ENCODE assay signal across 12 mouse cellular contexts in the genomic region with DNA sequence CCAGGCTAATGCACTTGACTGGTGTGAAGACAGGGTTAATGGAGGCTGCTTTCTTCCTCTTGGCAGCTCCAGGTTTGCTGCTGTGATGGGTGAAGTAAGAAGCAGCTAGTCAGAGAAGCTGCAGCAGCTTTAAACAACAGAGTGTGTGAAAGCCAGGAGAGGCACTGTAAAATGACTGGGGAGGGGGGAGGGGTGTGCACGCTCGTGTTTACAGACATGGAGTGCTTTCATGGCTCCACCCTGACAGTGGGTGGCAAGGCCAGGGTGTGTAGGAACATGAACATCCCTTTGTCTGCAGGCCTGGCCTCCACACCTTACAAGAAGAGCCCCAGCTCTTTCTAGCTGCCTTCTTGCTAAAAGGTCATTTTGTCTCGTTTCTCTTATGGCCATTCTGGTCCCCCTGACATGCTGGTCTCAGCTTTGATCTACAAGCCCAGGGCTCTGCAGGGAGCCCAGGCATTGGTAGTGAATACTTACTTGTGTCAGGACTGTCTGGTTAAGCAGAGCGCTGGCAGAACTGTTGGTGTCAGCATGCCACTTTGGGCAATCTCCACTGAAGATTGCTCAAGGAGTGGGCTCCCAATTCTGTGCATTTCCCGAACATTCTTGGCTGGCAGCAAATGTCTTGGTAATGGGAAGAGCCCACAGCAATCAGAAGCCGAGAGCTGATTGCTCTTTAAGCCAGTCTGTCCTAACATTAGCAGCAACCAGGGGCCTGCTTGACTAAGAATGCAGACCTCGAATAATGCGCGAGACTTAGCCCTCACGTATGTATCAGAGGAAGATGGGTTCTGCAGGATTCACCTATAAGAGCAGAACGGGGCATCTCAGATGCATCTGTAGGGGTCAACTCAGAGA.
DNase-seq lines count a peak whose midpoint lies in the region; ATAC-seq and TF ChIP-seq lines count a peak whose summit lies in the region.
"Had no signal": no experiment of that assay in that cellular context is flagged by ENCODE, and none has a peak within 500 bp of the region (broad histone marks: within the 10 kb centered on the region; RNA-seq: fewer than 3 reads in every experiment).

No protein-coding gene starts in this region.

- ATAC-seq in frontal cortex, adult (ENCODE audit: low TSS enrichment): peak; percentile 35
- no peak for ATAC-seq in neural tube, embryonic 11.5 days (ENCODE audit: insufficient read depth, low FRiP score, low TSS enrichment)
- no peak for ATAC-seq in neural tube, embryonic 15.5 days (ENCODE audit: low FRiP score)
- ATAC-seq in hindbrain, embryonic 15.5 days (ENCODE audit: low FRiP score, low read depth): peak; percentile 44
- peak; percentile 50; the same call in 1 of the 2 replicates for ATAC-seq in midbrain, postnatal 0 days (ENCODE audit: low FRiP score)
- ATAC-seq: inflammation-experienced regulatory T-cells, adult 6 months had no signal

- no peak for DNase-seq in frontal cortex, adult 2 months (ENCODE audit: extremely low spot score in 1 of 2, low spot score in 1 of 2)
- DNase-seq in neural tube, embryonic 11.5 days (ENCODE audit: low spot score): peak; percentile 30
- peak; percentile 50 for DNase-seq in midbrain, postnatal 0 days (ENCODE audit: low spot score)
- no peak for DNase-seq in frontal cortex, postnatal 14 days (ENCODE audit: low spot score in 2 of 2)
- DNase-seq in kidney, adult 18-20 months: no peak
- DNase-seq: B cell, adult 2 months; heart, adult 2 months had no signal

- H3K9ac ChIP-seq in neural tube, embryonic 11.5 days (ENCODE audit: low read length): no peak overlapping the region
- no peak overlapping the region for H3K9ac ChIP-seq in neural tube, embryonic 15.5 days (replicated peaks)
- no peak overlapping the region for H3K9ac ChIP-seq in hindbrain, embryonic 15.5 days
- H3K9ac ChIP-seq in midbrain, postnatal 0 days (replicated peaks; ENCODE audit: low read length, poor library complexity, severe bottlenecking): no peak overlapping the region
- H3K9ac ChIP-seq: embryonic facial prominence, embryonic 12.5 days had no signal

- no peaks in the 10 kb centered on the region for H3K27me3 ChIP-seq in neural tube, embryonic 11.5 days (ENCODE audit: control insufficient read depth, insufficient read depth, low read length)
- no peaks in the 10 kb centered on the region for H3K27me3 ChIP-seq in neural tube, embryonic 15.5 days (replicated peaks)
- H3K27me3 ChIP-seq in hindbrain, embryonic 15.5 days: no peaks in the 10 kb centered on the region
- no peaks in the 10 kb centered on the region; the same call in 1 of the 2 replicates for H3K27me3 ChIP-seq in midbrain, postnatal 0 days (ENCODE audit: insufficient read depth, low read length)
- H3K27me3 ChIP-seq: embryonic facial prominence, embryonic 12.5 days had no signal

- TF ChIP-seq CTCF in midbrain, postnatal 0 days (IDR thresholded peaks at IDR 0.05): no peak

- no peak overlapping the region for H3K27ac ChIP-seq in neural tube, embryonic 11.5 days (ENCODE audit: low read depth, low read length)
- no peak overlapping the region; the same call in 1 of the 2 replicates for H3K27ac ChIP-seq in neural tube, embryonic 15.5 days (replicated peaks)
- H3K27ac ChIP-seq in hindbrain, embryonic 15.5 days (replicated peaks): peak overlapping the region; percentile 13; the same call in 1 of the 2 replicates
- H3K27ac ChIP-seq in midbrain, postnatal 0 days (ENCODE audit: low read depth, low read length): 0 out of 2 replicates have a peak overlapping the region, but pooled peaks have one; percentile 14
- H3K27ac ChIP-seq: embryonic facial prominence, embryonic 12.5 days; heart, adult 2 months had no signal

- 45% methylated on average over 11 of the region's 11 CpGs for WGBS in neural tube, embryonic 11.5 days
- 44% methylated on average over 11 of the region's 11 CpGs for WGBS in neural tube, embryonic 15.5 days
- 47% methylated on average over 11 of the region's 11 CpGs for WGBS in hindbrain, embryonic 15.5 days
- WGBS in midbrain, postnatal 0 days: 47% methylated on average over 11 of the region's 11 CpGs

- H3K4me3 ChIP-seq in neural tube, embryonic 11.5 days (ENCODE audit: low read depth, low read length): no peak overlapping the region
- H3K4me3 ChIP-seq in neural tube, embryonic 15.5 days (replicated peaks): no peak overlapping the region
- no peak overlapping the region for H3K4me3 ChIP-seq in hindbrain, embryonic 15.5 days
- H3K4me3 ChIP-seq in midbrain, postnatal 0 days (ENCODE audit: low read depth, low read length): no peak overlapping the region
- H3K4me3 ChIP-seq: embryonic facial prominence, embryonic 12.5 days; heart, adult 2 months had no signal

- H3K9me3 ChIP-seq in neural tube, embryonic 11.5 days (ENCODE audit: control insufficient read depth, low read length): no peaks in the 10 kb centered on the region
- no peaks in the 10 kb centered on the region for H3K9me3 ChIP-seq in neural tube, embryonic 15.5 days (replicated peaks)
- no peaks in the 10 kb centered on the region for H3K9me3 ChIP-seq in hindbrain, embryonic 15.5 days
- H3K9me3 ChIP-seq in midbrain, postnatal 0 days (ENCODE audit: low read length): no peaks in the 10 kb centered on the region
- H3K9me3 ChIP-seq: embryonic facial prominence, embryonic 12.5 days had no signal

- peaks cover 5% of the 10 kb centered on the region for H3K4me1 ChIP-seq in neural tube, embryonic 11.5 days (ENCODE audit: control insufficient read depth, insufficient read depth, low read length)
- H3K4me1 ChIP-seq in neural tube, embryonic 15.5 days: peaks cover 10% of the 10 kb centered on the region
- H3K4me1 ChIP-seq in hindbrain, embryonic 15.5 days (replicated peaks): peaks cover 18% of the 10 kb centered on the region
- no peaks in the 10 kb centered on the region for H3K4me1 ChIP-seq in midbrain, postnatal 0 days (ENCODE audit: insufficient read depth, low read length)

- no peak overlapping the region for H3K4me2 ChIP-seq in neural tube, embryonic 11.5 days (ENCODE audit: low read depth)
- H3K4me2 ChIP-seq in neural tube, embryonic 15.5 days: no peak overlapping the region
- no peak overlapping the region for H3K4me2 ChIP-seq in hindbrain, embryonic 15.5 days
- H3K4me2 ChIP-seq in midbrain, postnatal 0 days (ENCODE audit: low read depth, low read length, poor library complexity, severe bottlenecking): no peak overlapping the region
- H3K4me2 ChIP-seq: embryonic facial prominence, embryonic 12.5 days had no signal

- no peaks in the 10 kb centered on the region for H3K36me3 ChIP-seq in neural tube, embryonic 11.5 days (ENCODE audit: control insufficient read depth, insufficient read depth, low read length)
- H3K36me3 ChIP-seq in neural tube, embryonic 15.5 days: no peaks in the 10 kb centered on the region
- H3K36me3 ChIP-seq in hindbrain, embryonic 15.5 days: no peaks in the 10 kb centered on the region
- H3K36me3 ChIP-seq in midbrain, postnatal 0 days (ENCODE audit: insufficient read depth, low read length): no peaks in the 10 kb centered on the region
- H3K36me3 ChIP-seq: embryonic facial prominence, embryonic 12.5 days had no signal

Comparison
In these comparisons a context has a peak if more than half of its experiments do, and no peak if none do; other contexts are left out.
1. ATAC-seq: peak in frontal cortex, adult (single experiment), hindbrain, embryonic 15.5 days (single experiment) and midbrain, postnatal 0 days (single experiment); none in neural tube, embryonic 11.5 days (single experiment) and neural tube, embryonic 15.5 days (single experiment).
2. DNase-seq: peak in neural tube, embryonic 11.5 days (single experiment) and midbrain, postnatal 0 days (single experiment); none in frontal cortex, adult 2 months (0 of 2), frontal cortex, postnatal 14 days (0 of 2) and kidney, adult 18-20 months (single experiment).
3. H3K27ac ChIP-seq: peak in hindbrain, embryonic 15.5 days (single experiment) and midbrain, postnatal 0 days (single experiment); none in neural tube, embryonic 11.5 days (single experiment) and neural tube, embryonic 15.5 days (single experiment).